Mouse (Mus musculus) C2C12 (cell line): ENCODE data around the gene Ascc2. TPM values are rescaled to one million over a fixed set of nuclear protein-coding genes. Genes with fewer than 3 reads are reported as not detected.

ENCODE experiments used
- H3K27me3 ChIP-seq: one replicate; pipeline ENCODE4 v1.6.1; 2011; ENCODE audit not compliant: control insufficient read depth, insufficient read depth, insufficient read length
- H3K36me3 ChIP-seq: one replicate; pipeline ENCODE4 v1.6.1; 2011; ENCODE audit not compliant: control insufficient read depth, insufficient read depth
- H3K4me3 ChIP-seq: one replicate; pipeline ENCODE4 v1.5.1; 2011; ENCODE audit warnings: mild to moderate bottlenecking, control low read depth; ENCODE audit not compliant: poor library complexity, insufficient read depth, severe bottlenecking
- H3K79me2 ChIP-seq: one replicate; pipeline ENCODE4 v1.6.1; 2011; ENCODE audit not compliant: control insufficient read depth, insufficient read depth
- H3K79me3 ChIP-seq: one replicate; pipeline ENCODE4 v1.6.1; 2011; ENCODE audit warnings: low read depth, control low read depth
- H3ac ChIP-seq: one replicate; pipeline ENCODE3; 2011; ENCODE audit warnings: low read depth; ENCODE audit not compliant: control insufficient read depth, insufficient read length
- CEBPB ChIP-seq: IDR thresholded peaks from one replicate; pipeline ENCODE4 v1.6.1; 2011; ENCODE audit warnings: low read depth, mild to moderate bottlenecking, control low read depth, moderate library complexity
- CTCF ChIP-seq: IDR thresholded peaks from one replicate; pipeline ENCODE4 v1.5.1; 2011; ENCODE audit not compliant: control insufficient read depth, insufficient read depth, insufficient read length
- FOSL1 ChIP-seq: IDR thresholded peaks from one replicate; pipeline ENCODE4 v1.8.0; 2011; ENCODE audit warnings: mild to moderate bottlenecking, low read length; ENCODE audit not compliant: poor library complexity, insufficient read depth, severe bottlenecking
- MAX ChIP-seq: IDR thresholded peaks from one replicate; pipeline ENCODE4 v1.6.1; 2011; ENCODE audit warnings: mild to moderate bottlenecking, control low read depth
- MYOD1 ChIP-seq: IDR thresholded peaks from one replicate; pipeline ENCODE4 v1.6.1; 2011; ENCODE audit warnings: low read depth; ENCODE audit not compliant: control insufficient read depth, insufficient read length
- MYOG ChIP-seq: IDR thresholded peaks from one replicate; pipeline ENCODE4 v1.6.1; 2011; ENCODE audit not compliant: control insufficient read depth, insufficient read length; ENCODE audit errors: extremely low read depth
- USF1 ChIP-seq: IDR thresholded peaks from one replicate; pipeline ENCODE4 v1.6.1; 2011; ENCODE audit warnings: low read depth, mild to moderate bottlenecking, control low read depth, moderate library complexity
- polyA plus RNA-seq: library from polyadenylated mRNA; unstranded; fragments of >200 nt; fragmentation: generic; extraction: Trizol; gene quantifications from one replicate; pipeline ENCODE4 v1.2.1, GENCODE M21; 2012; ENCODE audit warnings: missing spikeins

Gene Ascc2
- polyA plus RNA-seq, 1 experiment, result 22.6 TPM

GRCm38 (mm10) chr11:4598411-4598810 is 39.1 kb upstream of the Ascc2 start:
- TF ChIP-seq FOSL1 (no peak), CEBPB (no peak), MAX (no peak), MYOD1 (no peak), USF1 (no peak), MYOG (no peak), CTCF (no peak)
- H3K79me3 ChIP-seq, result peaks cover 7% of the 10 kb centered on the region
- H3ac ChIP-seq, result no peak overlapping the region
- H3K27me3 ChIP-seq, result no peaks in the 10 kb centered on the region
- no peak overlapping the region for H3K4me3 ChIP-seq
- no peaks in the 10 kb centered on the region for H3K36me3 ChIP-seq
- H3K79me2 ChIP-seq, result peaks cover 11% of the 10 kb centered on the region

- no peaks in the 10 kb centered on the region for H3K79me3 ChIP-seq
- no peaks in the 10 kb centered on the region for H3K27me3 ChIP-seq
- H3K4me3 ChIP-seq, result no peak overlapping the region
- TF ChIP-seq CTCF (no peak), MAX (no peak), USF1 (no peak), MYOD1 (no peak), CEBPB (no peak), FOSL1 (no peak), MYOG (no peak)
- no peak overlapping the region for H3ac ChIP-seq
- H3K36me3 ChIP-seq, result no peaks in the 10 kb centered on the region
- H3K79me2 ChIP-seq, result no peaks in the 10 kb centered on the region
These were observed 37.6 kb upstream of the Ascc2 start for GRCm38 (mm10) chr11:4599916-4600315.

GRCm38 (mm10) chr11:4601890-4602289 is 35.7 kb upstream of the Ascc2 start:
- no peak for TF ChIP-seq CEBPB
- Histone ChIP-seq H3K79me2 (no peaks in the 10 kb centered on the region), H3K79me3 (no peaks in the 10 kb centered on the region), H3K4me3 (no peak overlapping the region), H3K36me3 (no peaks in the 10 kb centered on the region), H3ac (no peak overlapping the region), H3K27me3 (no peaks in the 10 kb centered on the region)

GRCm38 (mm10) chr11:4602691-4603441 is 34.7 kb upstream of the Ascc2 start:
- no peak overlapping the region for H3K4me3 ChIP-seq
- TF ChIP-seq CEBPB (no peak), CTCF (no peak), MAX (no peak), MYOG (no peak), MYOD1 (no peak), USF1 (no peak), FOSL1 (no peak)
- no peak overlapping the region for H3ac ChIP-seq
- no peaks in the 10 kb centered on the region for H3K36me3 ChIP-seq
- no peaks in the 10 kb centered on the region for H3K79me3 ChIP-seq
- no peaks in the 10 kb centered on the region for H3K27me3 ChIP-seq
- no peaks in the 10 kb centered on the region for H3K79me2 ChIP-seq

GRCm38 (mm10) chr11:4604441-4604840 is 33.1 kb upstream of the Ascc2 start:
- Histone ChIP-seq H3K79me2 (no peaks in the 10 kb centered on the region), H3K4me3 (no peak overlapping the region), H3ac (no peak overlapping the region), H3K36me3 (no peaks in the 10 kb centered on the region), H3K79me3 (no peaks in the 10 kb centered on the region), H3K27me3 (no peaks in the 10 kb centered on the region)
- TF ChIP-seq CEBPB, result no peak
- TF ChIP-seq FOSL1, result no peak
- no peak for TF ChIP-seq MAX
- no peak for TF ChIP-seq MYOD1
- TF ChIP-seq CTCF, result no peak
- TF ChIP-seq USF1, result no peak
- TF ChIP-seq MYOG, result no peak

GRCm38 (mm10) chr11:4605414-4605813 is 32.1 kb upstream of the Ascc2 start:
- Histone ChIP-seq H3ac (no peak overlapping the region), H3K36me3 (no peaks in the 10 kb centered on the region), H3K4me3 (no peak overlapping the region), H3K27me3 (no peaks in the 10 kb centered on the region), H3K79me3 (no peaks in the 10 kb centered on the region), H3K79me2 (no peaks in the 10 kb centered on the region)
- no peak for TF ChIP-seq MAX
- TF ChIP-seq CEBPB, result no peak
- no peak for TF ChIP-seq USF1
- TF ChIP-seq CTCF, result no peak
- no peak for TF ChIP-seq MYOD1
